Mouse (Mus musculus) limb, embryonic 15.5 days (tissue): Measurements from ENCODE around the gene Rsf1. TPM values are rescaled to one million over a fixed set of nuclear protein-coding genes. Genes with fewer than 3 reads are reported as not detected.

ENCODE experiments used
- ATAC-seq: fragments of 200-750 bp; cut with Nextera tagmentation; 2 replicates; pipeline ENCODE4 v1.8.0; 2017; ENCODE audit warnings: low read depth, moderate TSS enrichment; ENCODE audit not compliant: insufficient number of reproducible peaks, low FRiP score, low TSS enrichment
- H3K27ac ChIP-seq: fragments of 300-500 bp; sonication (generic); 2 replicates; pipeline ENCODE4 v1.5.1; 2015; ENCODE audit warnings: moderate library complexity, mild to moderate bottlenecking, inconsistent platforms
- H3K27me3 ChIP-seq: fragments of 300-500 bp; sonication (generic); 2 replicates; pipeline ENCODE4 v1.6.1; 2015; ENCODE audit warnings: inconsistent platforms
- H3K36me3 ChIP-seq: fragments of 300-500 bp; sonication (generic); 2 replicates; pipeline ENCODE4 v1.6.1; 2015; ENCODE audit warnings: inconsistent platforms
- H3K4me1 ChIP-seq: fragments of 300-500 bp; sonication (generic); 2 replicates; pipeline ENCODE4 v1.6.1; 2015; ENCODE audit warnings: inconsistent platforms
- H3K4me2 ChIP-seq: fragments of 300-500 bp; sonication (generic); 2 replicates; pipeline ENCODE4 v1.6.1; 2015; ENCODE audit warnings: mild to moderate bottlenecking, inconsistent platforms
- H3K4me3 ChIP-seq: fragments of 300-500 bp; sonication (generic); 2 replicates; pipeline ENCODE4 v1.5.1; 2015; ENCODE audit warnings: mild to moderate bottlenecking, inconsistent platforms
- H3K9ac ChIP-seq: fragments of 300-500 bp; sonication (generic); 2 replicates; pipeline ENCODE4 v1.6.1; 2015; ENCODE audit warnings: inconsistent platforms
- H3K9me3 ChIP-seq: fragments of 300-500 bp; sonication (generic); 2 replicates; pipeline ENCODE4 v1.6.1; 2016; ENCODE audit warnings: inconsistent platforms
- WGBS: fragments of 180-500 bp; shearing (Covaris S2); methylation state at CpG from one replicate; pipeline ENCODE4 v1.1.7; 2015; 5-methylcytosine and 5-hydroxymethylcytosine counted together
- polyA plus RNA-seq: library from polyadenylated mRNA; unstranded; fragments of >200 nt; fragmentation: Nextera tagmentation; extraction: Ambion mirVana; gene quantifications from 2 replicates; pipeline ENCODE4 v1.2.1, GENCODE M21; 2015

The Rsf1 gene
- polyA plus RNA-seq, 1 experiment from 2014 or later: 22.8 TPM

DNA sequence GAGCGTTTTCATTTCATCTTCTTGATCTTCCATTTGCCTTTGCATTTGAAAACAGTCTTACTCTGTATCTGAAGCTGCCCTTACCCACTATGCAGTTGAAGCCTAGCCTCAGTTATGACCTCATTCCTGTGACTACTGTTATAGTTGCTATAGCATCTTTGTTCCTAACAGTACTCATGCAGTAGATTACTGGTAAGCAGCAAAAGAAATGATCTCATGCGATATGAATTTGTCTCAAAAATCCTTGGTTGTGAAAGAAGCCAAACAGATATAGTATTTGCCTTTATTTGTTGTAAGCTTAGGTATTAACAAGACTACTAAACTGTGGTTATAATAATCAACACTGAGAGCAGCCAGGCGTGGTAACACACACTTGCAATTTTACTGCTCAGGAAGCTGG lies 65.4 kb downstream of the Rsf1 start:
- H3K4me3 ChIP-seq: no peak overlapping the region
- WGBS: 81% methylated on average over 3 of the region's 3 CpGs
- H3K36me3 ChIP-seq: peaks cover under 1% of the 10 kb centered on the region; the same call in 1 of the 2 replicates
- H3K9ac ChIP-seq: no peak overlapping the region
- H3K27ac ChIP-seq: no peak overlapping the region
- ATAC-seq: no peak
- H3K4me2 ChIP-seq: no peak overlapping the region
- no peaks in the 10 kb centered on the region for H3K27me3 ChIP-seq
- H3K9me3 ChIP-seq: no peaks in the 10 kb centered on the region
- no peaks in the 10 kb centered on the region for H3K4me1 ChIP-seq

DNA sequence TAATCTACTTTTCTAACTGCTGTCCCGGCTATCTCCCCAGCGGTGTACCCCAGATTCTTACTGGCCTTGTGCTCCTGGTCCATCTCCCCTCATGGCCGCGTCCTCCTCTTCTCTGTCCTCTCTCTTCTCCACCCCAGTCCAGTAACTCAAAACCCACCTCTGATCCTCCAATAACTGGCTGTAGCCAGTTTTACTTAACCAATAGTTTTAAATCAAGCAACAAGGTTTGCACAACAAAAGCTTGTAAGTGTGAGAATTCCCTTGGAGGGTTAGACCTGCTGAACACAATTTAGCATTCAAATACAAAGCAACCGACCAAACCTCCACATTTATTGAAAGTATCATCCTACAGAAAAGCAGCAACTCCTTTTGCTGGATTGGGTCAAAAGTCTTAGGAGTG lies 68.0 kb downstream of the Rsf1 start:
- 89% methylated on average over 5 of the region's 5 CpGs for WGBS

DNA sequence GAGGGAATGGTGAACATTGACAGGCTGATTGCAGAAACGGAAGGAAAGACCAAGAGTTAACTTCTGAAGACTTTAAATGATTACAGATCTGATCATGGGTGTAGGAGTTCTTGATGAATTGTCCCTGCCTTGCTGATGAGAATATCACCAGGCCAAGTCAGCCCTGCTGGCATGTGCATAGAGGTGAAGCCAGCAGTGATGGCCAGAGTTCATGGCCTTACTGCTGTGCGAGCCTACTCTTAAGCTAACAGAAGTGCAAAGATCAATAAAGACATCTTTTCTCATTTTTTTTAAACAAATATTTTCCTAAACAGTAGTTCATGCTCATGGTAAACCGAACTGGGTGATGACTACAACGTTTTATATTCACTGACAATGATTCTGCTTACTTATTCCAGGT lies 71.0 kb downstream of the Rsf1 start:
- H3K36me3 ChIP-seq: peaks cover 16% of the 10 kb centered on the region
- no peaks in the 10 kb centered on the region for H3K27me3 ChIP-seq
- H3K9me3 ChIP-seq: no peaks in the 10 kb centered on the region
- H3K4me2 ChIP-seq: no peak overlapping the region
- no peak overlapping the region for H3K9ac ChIP-seq
- ATAC-seq: no peak
- no peak overlapping the region for H3K4me3 ChIP-seq
- no peak overlapping the region for H3K27ac ChIP-seq
- WGBS: 88% methylated on average over 4 of the region's 4 CpGs
- no peaks in the 10 kb centered on the region for H3K4me1 ChIP-seq

More for the DNA sequence above, 68.0 kb downstream of the Rsf1 start:
- Histone ChIP-seq H3K9me3 (no peaks in the 10 kb centered on the region), H3K4me1 (no peaks in the 10 kb centered on the region), H3K27me3 (no peaks in the 10 kb centered on the region), H3K9ac (no peak overlapping the region), H3K4me2 (no peak overlapping the region), H3K36me3 (peaks cover 3% of the 10 kb centered on the region; the same call in 1 of the 2 replicates), H3K4me3 (no peak overlapping the region), H3K27ac (no peak overlapping the region)
- ATAC-seq: no peak

DNA sequence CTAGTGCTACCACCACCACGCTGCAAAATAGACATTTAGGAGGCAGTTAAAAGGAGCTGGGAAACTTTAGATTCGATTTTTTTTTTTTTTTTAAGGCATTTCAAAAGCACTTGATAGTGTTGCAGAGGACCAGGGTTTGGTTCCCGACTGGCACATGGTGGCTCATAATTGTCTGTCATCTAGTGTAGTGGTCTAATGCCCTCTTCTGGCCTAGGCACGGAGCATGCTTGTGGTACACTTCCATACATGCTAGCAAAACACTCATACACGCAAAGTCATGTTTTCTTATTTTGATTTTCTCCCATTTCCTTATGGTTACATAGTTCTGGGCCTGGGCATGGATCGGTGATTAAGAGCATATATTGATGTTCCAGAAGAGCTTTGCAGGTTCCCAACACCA lies 76.5 kb downstream of the Rsf1 start:
- H3K4me1 ChIP-seq: no peaks in the 10 kb centered on the region

DNA sequence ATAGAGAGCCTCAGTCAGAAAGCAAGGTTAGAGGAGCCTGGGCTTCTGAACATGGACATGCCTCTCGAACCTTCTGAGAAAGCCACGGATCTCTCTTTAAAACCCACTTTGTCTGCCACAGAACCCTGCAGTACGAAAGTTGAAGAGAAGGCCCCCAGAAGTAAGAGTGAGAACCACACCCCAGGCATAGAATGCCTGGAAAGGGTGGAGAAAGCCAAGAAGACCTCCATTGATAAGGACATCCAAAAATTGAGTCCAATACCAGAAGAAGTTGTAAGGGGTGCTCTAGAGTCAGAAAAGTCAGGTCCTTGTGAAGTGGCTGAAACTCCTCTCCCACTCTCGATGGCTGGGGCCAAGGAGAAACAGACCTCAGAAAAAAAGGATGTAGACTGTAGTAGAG lies 81.9 kb downstream of the Rsf1 start:
- WGBS: 88% methylated on average over 4 of the region's 4 CpGs
- no peaks in the 10 kb centered on the region for H3K4me1 ChIP-seq
- H3K27me3 ChIP-seq: no peaks in the 10 kb centered on the region
- no peaks in the 10 kb centered on the region for H3K9me3 ChIP-seq
- no peak overlapping the region for H3K4me3 ChIP-seq
- H3K4me2 ChIP-seq: no peak overlapping the region
- H3K27ac ChIP-seq: no peak overlapping the region
- H3K9ac ChIP-seq: no peak overlapping the region
- H3K36me3 ChIP-seq: peaks cover 34% of the 10 kb centered on the region
- no peak for ATAC-seq

More for the DNA sequence above, 76.5 kb downstream of the Rsf1 start:
- H3K27me3 ChIP-seq: no peaks in the 10 kb centered on the region
- WGBS: 89% methylated on average over 6 of the region's 6 CpGs
- no peak overlapping the region for H3K27ac ChIP-seq
- H3K36me3 ChIP-seq: peaks cover 18% of the 10 kb centered on the region
- no peak overlapping the region for H3K4me2 ChIP-seq
- H3K9ac ChIP-seq: no peak overlapping the region
- H3K9me3 ChIP-seq: no peaks in the 10 kb centered on the region
- no peak overlapping the region for H3K4me3 ChIP-seq
- no peak for ATAC-seq

DNA sequence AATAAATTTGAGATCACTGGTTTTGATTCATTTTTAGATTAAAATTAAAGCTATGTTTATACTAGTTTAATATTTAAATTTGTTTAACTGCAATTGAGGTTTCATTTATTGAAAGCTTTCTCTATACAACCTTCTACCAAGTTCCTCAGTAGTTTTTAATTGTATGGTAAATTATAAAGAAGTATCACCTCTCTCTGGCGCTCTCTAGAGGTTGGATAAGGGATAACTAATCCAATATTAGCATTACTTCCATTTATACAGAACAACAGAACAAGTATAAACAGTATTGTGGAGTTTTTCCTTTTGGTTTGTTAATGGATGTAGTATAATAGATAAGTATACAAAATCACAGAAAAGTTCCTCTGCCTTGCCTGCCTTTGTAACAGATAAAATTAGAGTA lies 99.5 kb downstream of the Rsf1 start:
- no peaks in the 10 kb centered on the region for H3K4me1 ChIP-seq
- no peak for ATAC-seq
- no peaks in the 10 kb centered on the region for H3K27me3 ChIP-seq
- 23% methylated on average over 1 of the region's 1 CpGs for WGBS
- H3K9ac ChIP-seq: no peak overlapping the region
- peaks cover 53% of the 10 kb centered on the region for H3K36me3 ChIP-seq
- no peak overlapping the region for H3K4me3 ChIP-seq
- no peaks in the 10 kb centered on the region for H3K9me3 ChIP-seq
- no peak overlapping the region for H3K4me2 ChIP-seq
- H3K27ac ChIP-seq: no peak overlapping the region

DNA sequence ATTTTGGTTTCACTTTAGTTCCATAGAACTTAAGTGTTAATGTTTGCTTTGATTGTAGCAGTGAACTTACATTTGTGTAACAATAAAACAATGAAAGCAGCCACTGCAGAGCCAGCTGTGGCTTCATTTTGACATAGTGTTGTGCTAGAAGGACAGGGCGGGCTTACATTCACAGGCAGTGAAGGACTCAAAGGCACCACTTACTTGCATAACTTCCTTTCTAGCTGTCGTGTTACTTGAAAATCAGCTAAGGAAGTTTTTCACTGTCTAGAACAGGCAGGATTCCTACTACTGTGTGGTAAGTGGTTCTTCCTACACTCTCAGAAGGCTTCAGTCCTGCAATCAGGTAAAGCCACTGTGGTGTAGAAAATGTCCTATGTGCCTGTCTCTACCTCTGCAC lies 108.1 kb downstream of the Rsf1 start:
- H3K4me3 ChIP-seq: no peak overlapping the region
- H3K4me1 ChIP-seq: no peaks in the 10 kb centered on the region
- H3K4me2 ChIP-seq: no peak overlapping the region
- H3K27me3 ChIP-seq: no peaks in the 10 kb centered on the region
- peaks cover 30% of the 10 kb centered on the region for H3K36me3 ChIP-seq
- 88% methylated on average over 2 of the region's 2 CpGs for WGBS
- ATAC-seq: no peak
- H3K9me3 ChIP-seq: no peaks in the 10 kb centered on the region
- H3K27ac ChIP-seq: no peak overlapping the region
- no peak overlapping the region for H3K9ac ChIP-seq

DNA sequence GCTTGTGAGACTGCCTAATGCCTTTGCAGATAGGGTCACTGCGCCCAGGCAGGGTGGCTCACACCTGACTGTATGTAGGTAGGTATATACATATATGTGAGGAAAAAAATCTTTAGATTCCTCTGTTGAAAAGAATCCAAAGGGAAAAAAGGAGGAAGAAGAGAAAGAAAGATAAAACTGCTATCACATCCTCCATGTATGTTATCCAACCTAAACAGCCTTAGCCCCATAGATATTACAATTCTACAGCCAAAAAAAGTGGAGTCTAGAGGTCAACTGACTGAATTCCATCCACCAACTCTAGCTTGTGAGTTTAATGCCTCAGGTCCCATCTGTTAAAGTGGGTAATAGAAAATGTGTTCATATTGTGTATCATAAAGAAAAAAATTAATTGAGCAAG lies 115.8 kb downstream of the Rsf1 start:
- Histone ChIP-seq H3K9ac (no peak overlapping the region), H3K27me3 (no peaks in the 10 kb centered on the region), H3K9me3 (no peaks in the 10 kb centered on the region), H3K4me2 (0 out of 2 replicates have a peak overlapping the region, but pooled peaks have one; percentile 52), H3K27ac (no peak overlapping the region), H3K36me3 (peaks cover 12% of the 10 kb centered on the region), H3K4me3 (no peak overlapping the region), H3K4me1 (peaks cover 6% of the 10 kb centered on the region)
- 95% methylated on average over 1 of the region's 1 CpGs for WGBS
- ATAC-seq: no peak

DNA sequence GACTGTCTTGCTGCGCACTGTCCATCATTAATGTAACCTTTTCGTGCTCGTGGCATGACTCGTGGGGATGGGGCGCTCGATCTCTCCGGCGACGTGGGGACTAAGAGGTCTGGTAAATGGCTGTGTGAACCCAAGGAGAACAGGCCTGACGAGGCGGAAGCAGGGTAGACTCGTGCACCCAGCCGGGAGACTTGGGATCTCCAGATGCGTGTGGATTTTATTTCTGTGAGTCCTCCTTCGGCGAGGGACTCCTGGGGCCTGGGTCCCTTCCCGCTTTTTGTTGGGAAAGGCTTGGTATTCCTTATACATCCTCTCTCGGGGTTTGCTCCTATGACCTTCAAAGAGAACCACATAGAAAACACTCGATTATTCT lies 116.4 kb downstream of the Rsf1 start:
- peak overlapping the region; percentile 99 for H3K4me3 ChIP-seq
- H3K27ac ChIP-seq: peak overlapping the region; percentile 87
- peaks cover 12% of the 10 kb centered on the region for H3K36me3 ChIP-seq
- no peaks in the 10 kb centered on the region for H3K27me3 ChIP-seq
- H3K4me1 ChIP-seq: peaks cover 6% of the 10 kb centered on the region
- ATAC-seq: 0 out of 2 replicates have a peak, but pooled peaks have one; percentile 56
- peak overlapping the region; percentile 86 for H3K9ac ChIP-seq
- peak overlapping the region; percentile 52 for H3K4me2 ChIP-seq
- WGBS: 38% methylated on average over 19 of the region's 19 CpGs
- no peaks in the 10 kb centered on the region for H3K9me3 ChIP-seq

DNA sequence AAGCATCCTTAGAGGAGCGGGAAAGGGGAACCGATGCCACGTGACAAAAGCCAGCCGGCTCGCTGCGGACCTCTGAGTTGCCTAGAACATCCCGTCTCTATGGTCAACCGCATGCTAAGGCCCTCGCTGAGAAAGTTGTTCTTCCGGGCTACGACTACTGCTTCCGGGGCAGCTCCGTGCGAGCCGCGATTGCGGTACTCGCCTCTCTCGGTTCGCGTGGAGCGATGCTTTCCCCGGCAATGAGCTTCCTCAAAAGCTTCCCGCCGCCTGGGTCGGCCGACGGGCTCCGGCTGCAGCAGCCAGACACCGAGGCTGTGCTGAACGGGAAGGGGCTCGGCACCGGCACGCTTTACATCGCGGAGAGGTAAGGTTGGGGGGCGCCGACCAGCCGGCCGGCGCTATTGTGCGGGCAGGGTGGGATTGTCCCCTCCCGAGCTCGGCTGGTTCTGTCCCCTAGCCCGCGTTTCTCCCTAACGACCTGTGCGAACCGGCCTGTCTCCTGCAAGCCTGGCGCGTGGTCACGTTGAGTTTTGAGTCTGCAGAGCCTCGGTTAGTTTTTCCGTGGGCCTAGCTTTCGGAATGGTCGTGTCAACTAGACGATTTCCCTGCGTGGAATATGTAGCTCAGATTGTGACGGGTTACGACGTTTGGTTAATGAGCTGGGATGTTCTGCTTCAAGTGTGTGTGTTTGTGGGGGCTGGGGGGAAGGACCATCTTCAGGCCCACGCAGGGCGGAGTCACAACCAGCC lies 117.0 kb downstream of the Rsf1 start, which contains the start of gene Clns1a:
Gene Clns1a, plus strand, starts transcription at position 129 of the 749 bp plus-strand sequence.
- peak within 1 kb of the TSS; percentile 87 for H3K27ac ChIP-seq
- no peaks in the 10 kb centered on the region for H3K9me3 ChIP-seq
- under 1% methylated on average over 63 of the region's 63 CpGs for WGBS
- peak within 1 kb of the TSS; percentile 99 for H3K4me3 ChIP-seq
- no peaks in the 10 kb centered on the region for H3K27me3 ChIP-seq
- ATAC-seq: peak; percentile 95
- H3K36me3 ChIP-seq: peaks cover 12% of the 10 kb centered on the region
- H3K4me2 ChIP-seq: peak within 1 kb of the TSS; percentile 52
- peaks cover 6% of the 10 kb centered on the region for H3K4me1 ChIP-seq
- peak within 1 kb of the TSS; percentile 86 for H3K9ac ChIP-seq

DNA sequence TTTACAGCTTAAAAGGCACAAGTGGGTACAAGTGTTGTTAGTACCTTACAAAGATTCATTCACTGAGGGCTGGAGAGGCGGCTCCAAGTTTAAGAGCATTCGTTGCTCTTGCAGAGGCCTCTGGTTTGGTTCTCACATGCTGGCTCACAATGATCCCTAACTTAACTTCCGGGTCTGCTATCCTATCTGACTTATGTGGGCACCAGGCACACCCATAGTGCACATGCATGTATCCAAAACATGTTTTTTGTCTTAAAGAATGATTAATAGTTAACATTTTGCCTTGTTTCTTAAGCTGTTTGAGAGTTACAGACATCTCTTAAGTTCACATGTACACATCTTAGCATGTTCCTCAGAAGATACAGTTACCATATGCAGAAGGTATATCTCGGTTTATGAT lies 120.5 kb downstream of the Rsf1 start:
- Histone ChIP-seq H3K9ac (no peak overlapping the region), H3K27me3 (no peaks in the 10 kb centered on the region), H3K4me2 (no peak overlapping the region), H3K9me3 (no peaks in the 10 kb centered on the region), H3K4me3 (no peak overlapping the region), H3K27ac (no peak overlapping the region), H3K4me1 (peaks cover 6% of the 10 kb centered on the region), H3K36me3 (peaks cover 12% of the 10 kb centered on the region)
- ATAC-seq: no peak
- 86% methylated on average over 4 of the region's 4 CpGs for WGBS

DNA sequence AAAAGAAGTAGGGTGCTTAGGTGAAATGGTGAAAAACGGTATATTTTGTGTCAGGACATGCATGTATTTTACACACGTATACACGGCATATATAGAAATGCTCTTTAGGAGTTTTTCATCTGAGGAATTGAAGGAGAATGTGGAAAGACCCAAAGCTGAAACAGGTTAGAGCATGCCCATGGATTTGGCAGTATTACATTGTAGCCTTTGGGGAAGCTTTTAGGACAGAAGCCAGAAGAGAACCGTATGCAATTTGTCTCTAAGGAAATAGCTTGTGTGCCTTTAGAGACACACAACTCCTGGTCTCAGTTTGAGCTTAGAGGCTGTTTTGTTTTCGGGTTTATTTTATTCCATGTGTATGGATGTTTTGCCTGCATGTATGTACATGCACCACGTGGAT lies 121.4 kb downstream of the Rsf1 start:
- no peak for ATAC-seq
- no peak overlapping the region for H3K4me3 ChIP-seq
- H3K36me3 ChIP-seq: peaks cover 13% of the 10 kb centered on the region
- H3K27me3 ChIP-seq: no peaks in the 10 kb centered on the region
- 68% methylated on average over 6 of the region's 6 CpGs for WGBS
- H3K4me1 ChIP-seq: peaks cover 1% of the 10 kb centered on the region
- no peak overlapping the region for H3K27ac ChIP-seq
- H3K9me3 ChIP-seq: no peaks in the 10 kb centered on the region
- no peak overlapping the region for H3K9ac ChIP-seq
- H3K4me2 ChIP-seq: no peak overlapping the region
